Mouse (Mus musculus): ENCODE measurements at regions not wholly inside any gene's neighbourhood (a gene's known extent, or its start where the extent isn't known, plus 50 kb on each side); places are given as distances from the start of the nearest gene placed in this dataset.

DNA sequence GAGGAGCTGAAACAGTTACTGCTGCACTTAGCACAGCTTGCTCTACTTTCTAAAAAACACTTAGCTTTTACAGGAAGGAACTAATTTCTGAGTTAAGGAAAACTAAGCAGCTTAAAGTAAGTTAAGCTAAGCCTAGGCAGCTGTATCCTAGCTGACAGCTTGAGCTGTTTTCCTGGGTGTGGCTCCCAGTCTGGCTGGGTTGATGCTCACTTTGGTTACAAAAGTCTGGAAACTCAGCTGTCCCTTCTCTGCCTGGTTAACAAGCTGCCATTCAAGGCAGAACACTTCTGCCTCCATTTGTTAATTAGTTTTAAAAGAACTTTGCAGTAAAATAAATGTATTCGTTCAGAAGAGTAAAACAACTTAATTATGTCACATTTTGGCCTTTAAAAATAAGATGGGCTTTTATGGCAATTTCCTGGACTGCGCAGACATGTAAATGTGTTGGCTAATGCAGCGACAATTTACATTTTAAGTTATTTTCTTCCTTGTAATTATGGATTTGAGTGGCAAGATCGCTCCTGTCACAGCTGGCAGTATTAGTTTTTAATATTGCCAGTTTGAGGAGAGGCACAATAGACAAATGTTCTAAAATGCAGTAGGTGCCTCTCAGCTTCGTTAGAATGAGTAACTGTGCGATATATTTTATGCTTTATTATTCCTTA is 406.2 kb downstream of the Hace1 start:
- TF ChIP-seq CTCF (IDR thresholded peaks at IDR 0.05; ENCODE audit: borderline replicate concordance, extremely low read depth, insufficient read depth, insufficient read length), result no peak
- no peak for TF ChIP-seq POLR2A (IDR thresholded peaks at IDR 0.05; ENCODE audit: borderline replicate concordance, extremely low read depth, insufficient read depth, insufficient read length, poor library complexity, severe bottlenecking)
- DNase-seq (ENCODE audit: low read depth), result peak; percentile 72

DNA sequence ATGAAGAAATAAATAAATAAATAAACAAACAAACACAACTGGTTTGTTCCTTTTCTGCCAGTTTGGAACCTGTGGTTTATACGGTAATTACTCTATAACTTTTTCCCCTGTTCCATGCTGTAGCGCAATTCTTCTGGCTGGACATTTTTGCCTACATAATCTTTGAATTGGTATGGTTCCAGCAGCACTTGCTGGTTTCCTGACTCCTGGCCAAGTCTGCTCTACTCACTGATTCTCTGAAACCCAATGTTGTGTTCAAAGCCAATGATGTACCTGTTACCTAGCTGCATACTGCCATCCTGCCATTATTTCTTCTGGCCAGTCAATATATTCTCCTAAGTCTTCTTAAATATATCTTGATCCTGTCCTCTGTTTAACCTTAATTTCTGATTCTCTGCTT is 408.7 kb downstream of the Hace1 start:
- DNase-seq (ENCODE audit: low read depth), result peak; percentile 15
- TF ChIP-seq POLR2A (IDR thresholded peaks at IDR 0.05; ENCODE audit: borderline replicate concordance, extremely low read depth, insufficient read depth, insufficient read length, poor library complexity, severe bottlenecking) (no peak), CTCF (IDR thresholded peaks at IDR 0.05; ENCODE audit: borderline replicate concordance, extremely low read depth, insufficient read depth, insufficient read length) (no peak)

DNA sequence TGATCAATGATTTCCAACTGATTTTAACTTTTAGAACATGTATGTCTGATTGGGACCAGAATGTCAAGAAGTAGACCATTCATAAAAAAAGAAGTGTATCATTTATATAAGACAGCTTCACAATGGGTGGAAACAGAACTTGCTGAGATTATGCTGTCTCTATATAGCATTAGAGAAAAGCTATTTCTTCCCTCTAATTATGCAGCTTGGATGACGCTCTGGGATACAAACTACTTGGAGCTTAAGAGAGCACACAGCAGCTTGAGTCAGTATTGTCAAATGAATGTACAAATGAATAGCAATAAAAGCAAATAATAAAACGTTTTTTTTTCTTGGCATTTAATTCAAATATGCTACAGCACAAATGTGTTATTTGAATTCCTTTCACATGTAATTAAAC is 428.7 kb downstream of the Hace1 start:
- TF ChIP-seq POLR2A (IDR thresholded peaks at IDR 0.05; ENCODE audit: borderline replicate concordance, extremely low read depth, insufficient read depth, insufficient read length, poor library complexity, severe bottlenecking), result no peak
- no peak for TF ChIP-seq CTCF (IDR thresholded peaks at IDR 0.05; ENCODE audit: borderline replicate concordance, extremely low read depth, insufficient read depth, insufficient read length)
- DNase-seq (ENCODE audit: low read depth), result peak; percentile 41

DNA sequence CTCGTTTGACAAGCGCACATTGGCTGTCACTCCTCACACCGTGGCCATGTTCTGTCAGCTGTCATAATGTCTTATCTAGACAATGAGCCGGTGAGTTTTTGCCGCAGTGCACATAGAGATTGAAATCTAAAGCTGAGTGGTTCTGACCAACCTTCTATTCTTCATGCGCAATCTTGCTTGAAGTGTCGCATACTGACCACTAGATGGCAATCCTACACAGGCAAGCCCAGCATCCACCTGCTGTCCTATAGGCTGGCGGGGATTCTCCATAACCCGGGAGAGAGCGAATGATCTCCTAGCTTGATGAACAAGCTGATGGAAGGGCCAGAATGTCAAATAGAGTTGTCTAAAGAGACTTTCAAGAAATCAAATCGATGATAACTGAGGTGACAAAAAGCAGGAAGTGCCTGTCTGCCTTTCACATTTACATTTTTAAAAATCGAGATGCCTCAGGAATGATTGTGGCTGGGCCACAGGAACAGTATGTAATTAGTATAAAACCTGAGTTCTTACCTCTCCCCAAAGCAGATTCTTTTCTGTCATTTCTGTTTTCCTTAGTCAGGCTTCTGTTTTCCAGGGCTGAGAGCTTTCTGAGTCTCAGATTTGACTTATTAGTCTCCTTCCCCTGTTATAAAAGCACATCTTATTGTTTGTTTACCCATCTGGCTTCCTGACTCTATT is 434.4 kb downstream of the Hace1 start:
- TF ChIP-seq POLR2A (IDR thresholded peaks at IDR 0.05; ENCODE audit: borderline replicate concordance, extremely low read depth, insufficient read depth, insufficient read length, poor library complexity, severe bottlenecking) (no peak), CTCF (IDR thresholded peaks at IDR 0.05; ENCODE audit: borderline replicate concordance, extremely low read depth, insufficient read depth, insufficient read length) (peak; percentile 91)
- peak; percentile 93 for DNase-seq (ENCODE audit: low read depth)

DNA sequence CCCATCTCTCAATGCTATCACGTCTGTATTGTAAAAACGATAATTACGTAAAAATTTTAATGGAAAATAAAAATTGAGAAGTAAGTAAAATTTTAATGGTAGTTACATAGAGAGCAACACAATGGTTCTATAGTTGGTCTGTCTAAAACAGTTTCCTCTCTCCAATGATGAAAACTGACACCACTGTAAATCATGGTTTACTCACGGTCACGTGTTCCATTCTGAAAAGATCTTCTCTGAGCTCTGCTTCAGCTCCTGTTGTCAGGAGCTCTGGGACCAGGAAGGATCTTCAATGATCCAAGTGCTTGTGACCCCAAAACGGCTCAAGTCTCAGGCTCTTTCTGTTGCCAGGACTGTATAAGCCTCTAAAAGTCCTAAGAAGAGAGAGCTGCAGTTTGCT is 435.0 kb downstream of the Hace1 start:
- no peak for DNase-seq (ENCODE audit: low read depth)
- TF ChIP-seq CTCF (IDR thresholded peaks at IDR 0.05; ENCODE audit: borderline replicate concordance, extremely low read depth, insufficient read depth, insufficient read length) (no peak), POLR2A (IDR thresholded peaks at IDR 0.05; ENCODE audit: borderline replicate concordance, extremely low read depth, insufficient read depth, insufficient read length, poor library complexity, severe bottlenecking) (no peak)

DNA sequence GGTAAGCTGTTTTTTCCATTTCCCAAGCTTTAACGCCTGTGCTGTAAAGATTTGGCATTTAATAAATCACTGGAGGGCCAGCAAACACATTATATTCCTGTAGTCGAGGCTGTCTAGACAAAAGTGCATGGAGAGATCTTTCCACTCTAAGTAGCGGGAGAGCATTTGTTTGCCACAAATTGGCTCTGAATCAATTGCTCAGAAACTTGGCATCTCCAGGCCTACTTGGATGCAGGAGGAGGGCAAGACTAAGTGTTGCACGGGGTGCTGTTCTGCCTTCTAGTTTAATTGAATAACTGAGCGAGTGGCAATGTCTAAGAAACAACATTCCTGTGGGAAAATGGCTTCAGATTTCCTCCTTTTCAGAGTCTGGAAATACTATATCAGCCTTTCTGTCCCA is 438.7 kb downstream of the Hace1 start:
- no peak for TF ChIP-seq CTCF (IDR thresholded peaks at IDR 0.05; ENCODE audit: borderline replicate concordance, extremely low read depth, insufficient read depth, insufficient read length)
- no peak for TF ChIP-seq POLR2A (IDR thresholded peaks at IDR 0.05; ENCODE audit: borderline replicate concordance, extremely low read depth, insufficient read depth, insufficient read length, poor library complexity, severe bottlenecking)
- DNase-seq (ENCODE audit: low read depth), result peak; percentile 95

DNA sequence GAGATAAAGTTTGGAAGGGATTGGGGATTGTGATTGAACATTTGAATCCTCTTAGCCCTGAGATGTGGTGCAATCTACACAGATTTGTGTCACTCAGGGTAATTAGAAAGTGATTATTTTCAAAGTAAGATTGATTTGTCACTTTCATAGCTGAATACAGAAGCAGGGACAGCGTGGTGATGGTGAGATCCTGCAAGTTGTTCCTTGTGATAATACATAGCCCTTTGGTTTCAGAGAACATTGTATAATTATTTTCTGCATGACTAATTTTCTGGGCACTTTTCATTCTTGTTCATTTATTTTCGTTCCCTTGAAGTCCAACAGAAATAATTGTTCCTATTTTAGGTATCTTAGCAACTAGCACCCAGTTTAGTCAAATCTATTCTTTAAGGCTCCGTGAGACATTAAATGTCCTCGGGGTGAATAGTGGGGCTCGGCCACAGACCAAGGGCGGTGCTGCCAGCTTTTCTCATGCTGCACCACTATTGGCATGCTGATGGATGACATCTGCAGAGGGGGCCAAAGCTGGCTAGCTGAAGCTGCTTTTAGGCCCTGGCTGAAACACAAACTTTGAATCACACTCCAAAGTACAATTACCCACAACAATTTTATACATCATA is 468.0 kb downstream of the Hace1 start:
- peak; percentile 90 for DNase-seq (ENCODE audit: low read depth)
- TF ChIP-seq CTCF (IDR thresholded peaks at IDR 0.05; ENCODE audit: borderline replicate concordance, extremely low read depth, insufficient read depth, insufficient read length) (no peak), POLR2A (IDR thresholded peaks at IDR 0.05; ENCODE audit: borderline replicate concordance, extremely low read depth, insufficient read depth, insufficient read length, poor library complexity, severe bottlenecking) (no peak)

DNA sequence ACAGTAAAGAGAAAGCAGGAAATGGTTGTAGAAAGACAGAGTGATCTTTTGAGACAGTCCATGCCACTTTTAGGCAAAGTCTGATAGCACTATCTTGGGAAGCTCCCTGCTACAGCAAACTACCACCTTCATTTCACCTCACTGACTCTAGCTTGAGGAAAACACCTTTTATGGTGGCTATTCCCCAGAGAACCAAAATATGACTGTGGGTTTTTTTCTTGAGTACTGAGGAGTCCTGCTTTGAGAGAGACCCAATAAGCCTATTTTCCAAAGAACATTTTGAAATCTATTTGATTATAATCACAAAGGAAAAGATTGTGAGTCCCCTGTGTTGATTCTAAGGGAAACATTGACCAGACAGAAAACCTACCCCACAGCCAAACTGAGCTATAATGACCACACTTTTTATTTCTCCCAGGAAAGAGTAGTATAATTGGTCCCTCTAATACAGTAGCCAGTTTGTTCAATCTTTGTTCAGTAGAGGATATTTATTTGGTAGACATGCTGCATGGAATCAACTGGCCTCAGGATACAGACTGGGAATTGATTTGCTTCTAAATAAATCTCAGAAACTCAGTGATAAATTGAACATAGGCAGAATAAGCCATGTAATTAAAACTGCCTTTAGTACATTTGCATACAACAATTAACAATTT is 468.6 kb downstream of the Hace1 start:
- no peak for TF ChIP-seq CTCF (IDR thresholded peaks at IDR 0.05; ENCODE audit: borderline replicate concordance, extremely low read depth, insufficient read depth, insufficient read length)
- no peak for TF ChIP-seq POLR2A (IDR thresholded peaks at IDR 0.05; ENCODE audit: borderline replicate concordance, extremely low read depth, insufficient read depth, insufficient read length, poor library complexity, severe bottlenecking)

DNA sequence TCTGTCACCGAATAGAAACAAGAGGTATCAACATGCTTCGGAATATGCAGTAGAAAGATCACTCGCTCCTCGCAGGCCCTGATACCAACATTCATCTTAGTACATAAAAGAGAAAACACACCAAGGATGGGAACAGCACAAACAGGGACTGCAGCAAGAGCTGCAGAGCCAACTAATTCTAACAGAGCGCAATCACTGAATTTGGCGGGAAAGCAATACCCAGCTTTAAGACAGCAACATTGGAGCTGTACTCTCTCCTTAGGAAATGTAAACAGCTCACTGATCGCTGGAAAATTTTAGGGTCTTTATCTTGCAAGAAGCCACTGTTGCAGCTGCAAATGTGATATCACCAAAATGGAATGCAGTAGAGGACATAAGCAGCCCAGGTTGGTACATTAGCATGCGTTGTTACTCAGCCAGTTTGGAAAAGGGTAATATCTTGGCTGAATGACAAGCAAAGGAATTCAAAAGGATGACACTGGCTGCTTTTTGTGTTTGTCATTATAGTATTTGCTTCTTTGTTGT is 469.3 kb downstream of the Hace1 start:
- peak; percentile 79 for DNase-seq (ENCODE audit: low read depth)
- TF ChIP-seq CTCF (IDR thresholded peaks at IDR 0.05; ENCODE audit: borderline replicate concordance, extremely low read depth, insufficient read depth, insufficient read length), result no peak
- TF ChIP-seq POLR2A (IDR thresholded peaks at IDR 0.05; ENCODE audit: borderline replicate concordance, extremely low read depth, insufficient read depth, insufficient read length, poor library complexity, severe bottlenecking), result no peak

More for the DNA sequence above, 468.6 kb downstream of the Hace1 start:
- DNase-seq (ENCODE audit: low read depth), result peak; percentile 61

DNA sequence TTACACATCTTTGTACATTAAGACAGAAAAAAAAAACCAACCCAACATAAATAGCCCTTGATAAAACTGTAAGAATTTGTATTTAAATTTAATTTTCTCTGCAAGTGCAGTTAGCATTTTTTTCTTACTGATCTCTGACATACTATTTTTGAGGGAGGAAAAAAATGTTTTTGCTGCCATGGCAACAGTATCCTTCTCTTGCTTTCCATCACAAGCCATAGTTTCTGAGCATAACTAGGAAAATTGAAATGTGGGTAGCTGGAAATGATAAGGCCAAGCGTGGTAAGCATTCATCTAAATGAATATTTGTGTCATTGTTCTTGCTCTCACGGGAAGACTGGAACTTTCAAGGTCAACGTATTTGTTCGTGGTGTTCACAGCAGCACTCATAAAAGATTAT is 470.0 kb downstream of the Hace1 start:
- DNase-seq (ENCODE audit: low read depth), result peak; percentile 73
- TF ChIP-seq CTCF (IDR thresholded peaks at IDR 0.05; ENCODE audit: borderline replicate concordance, extremely low read depth, insufficient read depth, insufficient read length), result no peak
- no peak for TF ChIP-seq POLR2A (IDR thresholded peaks at IDR 0.05; ENCODE audit: borderline replicate concordance, extremely low read depth, insufficient read depth, insufficient read length, poor library complexity, severe bottlenecking)

Data from brain, embryonic 14.5 days (tissue).